Mouse (Mus musculus) R1 (cell line): ENCODE data around the gene Ghitm.

Source experiments
- DNase-seq: peaks from one replicate; pipeline ENCODE4 v3.0.0-alpha.2; 2018; ENCODE audit warnings: low read depth, low spot score

The Ghitm gene

DNA sequence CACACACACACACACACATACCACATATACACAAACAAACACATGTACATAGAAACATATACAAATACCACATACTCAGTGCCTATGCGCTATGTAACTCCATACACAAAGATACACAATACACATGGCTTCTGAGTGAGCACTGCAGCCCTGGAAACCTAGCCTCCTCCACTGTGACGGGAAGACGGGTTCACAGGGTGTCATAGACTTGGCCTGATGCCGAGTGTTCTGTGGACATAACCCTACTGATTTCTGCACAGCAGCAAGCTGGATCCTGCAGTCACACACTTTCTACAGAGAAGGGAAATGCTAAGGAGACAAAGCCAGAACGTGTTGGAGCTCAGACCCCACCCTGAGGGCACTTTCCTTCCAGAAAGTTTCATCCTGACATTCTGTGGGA is 30.3 kb downstream of the Ghitm start:
- no peak for DNase-seq

DNA sequence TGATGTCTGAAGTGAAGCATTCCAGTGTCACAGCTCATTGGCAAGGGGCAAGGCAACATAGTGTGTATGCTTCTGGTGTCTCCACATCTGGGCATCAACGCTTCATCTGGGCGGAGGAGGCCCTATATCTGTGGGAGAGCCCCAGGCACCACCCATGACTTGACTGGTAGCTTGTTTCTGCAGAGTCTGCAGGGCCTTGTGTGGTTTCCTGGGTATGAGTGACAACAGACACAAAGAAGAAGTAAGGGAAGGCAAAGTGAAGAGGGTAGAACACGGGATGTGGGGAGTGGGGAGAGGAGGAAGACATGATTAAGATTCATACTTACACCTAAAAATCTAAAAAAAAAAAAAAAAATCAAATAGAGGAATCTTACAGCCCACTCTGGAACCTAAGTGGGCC is 32.6 kb downstream of the Ghitm start:
- DNase-seq, result no peak

DNA sequence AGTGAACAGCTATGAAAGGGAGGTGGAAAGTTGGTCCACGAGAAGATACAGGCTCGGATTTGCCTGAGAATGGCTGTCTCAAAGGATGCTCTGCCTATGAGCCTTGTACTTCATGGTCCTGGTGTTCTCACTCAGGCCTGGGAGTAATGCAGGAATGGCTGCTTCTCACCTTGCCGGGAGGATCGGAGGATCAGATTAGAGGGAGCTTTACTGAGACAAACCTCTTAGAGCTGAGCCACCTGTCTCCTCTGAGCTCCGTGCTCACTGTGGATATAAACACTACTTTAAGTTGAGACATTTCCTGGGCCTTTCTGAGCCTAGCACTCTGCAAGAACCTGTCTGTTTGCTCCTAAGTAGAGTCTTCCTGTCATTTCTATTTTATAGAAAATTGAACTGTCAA is 33.5 kb downstream of the Ghitm start:
- no peak for DNase-seq

DNA sequence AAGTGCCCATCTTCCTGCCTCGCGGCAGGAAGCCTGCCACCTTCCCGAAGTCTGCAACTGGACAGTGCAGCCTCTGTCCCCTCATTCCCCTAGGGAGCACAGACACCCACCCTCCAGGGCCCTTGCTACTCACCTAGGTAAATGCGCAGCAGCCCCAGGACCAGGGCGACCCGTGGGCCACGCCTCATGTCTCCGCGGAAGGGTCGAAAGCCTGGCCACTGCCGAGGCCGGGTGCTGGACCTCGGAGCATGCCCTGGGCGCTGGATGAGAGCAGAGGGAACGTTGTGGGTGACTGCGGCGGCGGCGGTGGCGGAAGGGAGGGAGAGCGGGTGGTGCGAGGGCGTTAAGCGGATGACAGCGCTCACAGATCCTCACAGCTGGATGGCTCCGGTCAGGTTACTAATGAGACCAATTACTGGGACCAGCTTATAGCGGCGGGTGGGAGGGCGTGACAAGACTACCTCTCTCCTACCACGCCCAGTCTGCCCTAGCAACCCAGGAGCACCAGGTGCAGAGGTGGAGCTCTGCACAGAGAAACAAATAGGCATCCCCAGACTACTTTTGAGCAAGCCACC is 37.0 kb downstream of the Ghitm start, which contains the start of gene Cdhr1:
Gene Cdhr1, minus strand, starts transcription at position 392 of the 575 bp plus-strand sequence.
- peak; percentile 87 for DNase-seq

DNA sequence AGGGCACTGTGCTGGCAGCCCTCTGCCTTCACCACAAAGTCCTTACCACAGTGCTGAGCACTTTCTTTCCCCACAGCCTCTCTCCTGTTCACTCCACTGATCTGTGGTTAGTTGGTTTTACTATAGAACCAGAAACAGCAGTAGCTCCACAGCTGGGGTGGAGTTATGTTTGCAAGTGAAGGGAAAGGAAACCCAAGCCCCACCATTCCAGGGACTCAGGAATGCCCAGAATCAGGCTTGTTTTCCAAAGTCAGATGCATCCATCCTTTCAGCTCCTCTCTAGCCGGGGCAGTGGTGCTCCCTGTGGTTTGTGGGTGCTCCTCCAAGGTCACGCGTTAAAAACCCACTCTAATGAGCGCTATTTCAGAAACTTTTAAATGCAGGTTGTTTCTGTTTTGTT is 39.5 kb downstream of the Ghitm start:
- peak; percentile 88 for DNase-seq

DNA sequence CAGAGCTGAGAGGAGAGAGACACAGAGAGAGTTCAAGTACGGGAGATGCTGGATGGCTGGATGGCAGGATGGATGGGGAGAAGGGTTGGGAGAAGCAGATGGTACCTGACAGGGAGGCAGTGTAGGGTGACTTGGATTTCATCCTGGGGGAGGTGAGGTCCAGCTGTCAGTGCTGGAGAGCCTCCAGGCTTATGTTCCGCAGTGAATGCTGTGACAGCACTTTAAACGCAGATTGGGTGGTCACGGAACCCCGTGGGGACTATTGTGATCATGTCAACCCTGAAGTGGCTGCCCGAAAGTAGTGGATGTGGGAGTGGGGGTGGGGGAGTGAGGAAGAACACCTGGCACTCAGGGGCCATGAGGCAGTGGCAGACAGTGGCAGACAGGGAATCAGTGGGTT is 40.6 kb downstream of the Ghitm start:
- no peak for DNase-seq

DNA sequence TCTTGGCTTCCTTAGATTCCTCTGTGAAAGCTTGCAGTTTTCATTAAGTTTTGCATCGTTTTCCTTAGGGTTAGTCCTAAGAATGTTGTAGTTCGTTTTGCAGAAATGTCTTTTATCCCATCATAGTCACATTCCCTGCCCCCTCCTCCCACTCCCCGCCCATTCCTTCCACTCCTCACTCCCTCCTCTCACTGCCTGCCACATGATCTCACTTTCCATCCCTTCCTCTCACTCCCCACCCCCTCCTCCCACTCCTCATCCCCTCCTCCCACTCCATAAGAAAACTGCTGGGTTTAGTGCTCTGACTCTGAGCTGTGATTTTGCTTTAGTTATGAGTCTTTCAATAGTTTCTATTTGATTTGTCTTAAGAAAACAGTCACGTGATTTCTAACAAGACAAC is 51.3 kb downstream of the Ghitm start:
- no peak for DNase-seq

DNA sequence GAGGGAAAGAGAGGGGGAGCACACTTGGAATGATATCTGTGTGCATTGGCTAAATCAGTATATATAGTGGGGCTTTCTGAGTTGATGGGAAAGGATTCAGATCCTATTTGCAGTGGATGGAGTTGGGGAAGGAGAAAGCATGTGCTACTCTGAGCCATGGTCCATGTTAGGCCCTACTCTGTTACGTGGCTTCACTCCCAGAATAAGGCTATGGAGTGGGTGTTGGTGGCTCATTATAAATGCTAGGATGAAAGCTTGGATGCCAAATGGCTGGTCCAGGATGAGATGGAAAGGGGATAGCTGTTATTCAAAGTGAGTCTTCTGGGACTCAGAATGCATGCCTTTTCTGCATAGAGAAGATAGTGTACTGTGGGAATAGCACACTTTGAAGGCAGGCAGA is 54.3 kb downstream of the Ghitm start:
- DNase-seq, result no peak
